Mouse (Mus musculus): ENCODE measurements around the gene Gm34653. TPM values are rescaled to one million over a fixed set of nuclear protein-coding genes. Genes with fewer than 3 reads are reported as not detected.

Gm34653 gene
- polyA plus RNA-seq, 1 experiment, result not detected

GRCm38 (mm10) chr2:34874271-34874670 is 41.5 kb downstream of the Gm34653 start, which contains the start of gene Cutal:
Gene Cutal (plus strand): TSS chr2:34874396.
- peaks cover 5% of the 10 kb centered on the region for H3K4me1 ChIP-seq (ENCODE audit: control insufficient read depth, insufficient read depth, low read length)
- no peak for TF ChIP-seq POLR2A (IDR thresholded peaks at IDR 0.05; ENCODE audit: control insufficient read depth, low read depth, low read length)
- TF ChIP-seq CTCF (IDR thresholded peaks at IDR 0.05; ENCODE audit: control insufficient read depth, insufficient read depth, insufficient replicate concordance, low read depth, low read length), result no peak
- no peaks in the 10 kb centered on the region for H3K27me3 ChIP-seq (ENCODE audit: control insufficient read depth, insufficient read depth, low read length)
- peak within 1 kb of the TSS; percentile 3; the same call in 1 of the 2 replicates for H3K4me3 ChIP-seq (ENCODE audit: control insufficient read depth, low read depth, low read length)
- no peak within 1 kb of the TSS for H3K27ac ChIP-seq (ENCODE audit: control insufficient read depth, insufficient read depth, low read depth, low read length)
- no peaks in the 10 kb centered on the region for H3K36me3 ChIP-seq (ENCODE audit: control insufficient read depth, insufficient read depth, low read length)

DNA sequence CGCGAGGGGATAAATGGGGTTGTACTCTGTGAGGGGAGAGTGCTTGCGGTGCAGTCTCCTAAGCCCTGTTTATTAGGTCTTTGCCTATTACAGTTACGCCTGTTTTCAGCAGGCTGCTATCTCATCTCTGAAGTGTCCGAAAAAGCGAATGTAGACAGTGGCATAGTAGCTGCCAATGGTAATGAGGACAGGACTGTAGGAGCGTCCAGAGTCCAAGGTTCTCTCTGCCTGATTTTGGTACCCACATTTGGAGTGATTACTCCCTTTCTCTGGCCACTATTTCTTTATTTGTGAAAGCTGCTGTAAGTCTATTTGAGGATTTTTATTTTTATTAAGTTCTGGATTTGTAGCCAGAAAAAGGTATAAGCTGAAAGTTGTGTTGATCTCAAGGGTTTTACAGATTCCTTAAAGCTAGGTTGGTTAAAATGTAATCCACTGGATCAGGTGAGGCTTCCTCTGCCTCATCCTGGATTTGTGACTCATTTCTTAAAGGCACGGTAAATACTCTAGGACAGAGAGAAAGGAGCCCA is 42.1 kb downstream of the Gm34653 start, which contains the start of gene Psmd5:
Gene Psmd5 (minus strand): TSS at position 153 of the 530 bp plus-strand sequence.
- TF ChIP-seq POLR2A (IDR thresholded peaks at IDR 0.05; ENCODE audit: control insufficient read depth, low read depth, low read length) (no peak), CTCF (IDR thresholded peaks at IDR 0.05; ENCODE audit: control insufficient read depth, insufficient read depth, insufficient replicate concordance, low read depth, low read length) (no peak)
- H3K27ac ChIP-seq (ENCODE audit: control insufficient read depth, insufficient read depth, low read depth, low read length), result no peak within 1 kb of the TSS
- peaks cover 5% of the 10 kb centered on the region for H3K4me1 ChIP-seq (ENCODE audit: control insufficient read depth, insufficient read depth, low read length)
- no peaks in the 10 kb centered on the region for H3K27me3 ChIP-seq (ENCODE audit: control insufficient read depth, insufficient read depth, low read length)
- H3K4me3 ChIP-seq (ENCODE audit: control insufficient read depth, low read depth, low read length), result peak within 1 kb of the TSS; percentile 3; the same call in 1 of the 2 replicates
- H3K36me3 ChIP-seq (ENCODE audit: control insufficient read depth, insufficient read depth, low read length), result no peaks in the 10 kb centered on the region

DNA sequence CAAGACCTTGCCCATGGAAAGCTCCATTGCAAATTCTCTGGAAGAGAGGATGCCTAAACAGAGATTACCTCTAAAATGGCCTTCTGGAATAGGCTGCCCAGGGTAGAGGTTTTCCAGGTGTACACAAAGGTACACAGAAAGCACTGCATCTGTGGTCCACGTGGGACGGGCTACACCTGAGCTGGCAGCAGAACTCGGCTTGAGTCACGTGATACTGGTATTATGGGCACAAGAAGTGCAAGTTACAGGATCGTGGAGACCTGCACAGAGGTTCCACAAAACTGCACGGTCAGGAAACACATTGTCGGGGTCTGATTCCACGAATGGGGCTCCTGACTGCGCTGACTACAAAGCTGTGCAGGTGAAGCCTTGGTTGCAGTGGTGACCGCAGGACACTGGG is 47.2 kb downstream of the Gm34653 start:
- H3K27ac ChIP-seq (ENCODE audit: control insufficient read depth, insufficient read depth, low read depth, low read length), result no peak overlapping the region
- H3K36me3 ChIP-seq (ENCODE audit: control insufficient read depth, insufficient read depth, low read length), result no peaks in the 10 kb centered on the region
- no peak overlapping the region for H3K4me3 ChIP-seq (ENCODE audit: control insufficient read depth, low read depth, low read length)
- no peaks in the 10 kb centered on the region for H3K27me3 ChIP-seq (ENCODE audit: control insufficient read depth, insufficient read depth, low read length)
- H3K4me1 ChIP-seq (ENCODE audit: control insufficient read depth, insufficient read depth, low read length), result no peaks in the 10 kb centered on the region
- TF ChIP-seq CTCF (IDR thresholded peaks at IDR 0.05; ENCODE audit: control insufficient read depth, insufficient read depth, insufficient replicate concordance, low read depth, low read length) (no peak), POLR2A (IDR thresholded peaks at IDR 0.05; ENCODE audit: control insufficient read depth, low read depth, low read length) (no peak)

DNA sequence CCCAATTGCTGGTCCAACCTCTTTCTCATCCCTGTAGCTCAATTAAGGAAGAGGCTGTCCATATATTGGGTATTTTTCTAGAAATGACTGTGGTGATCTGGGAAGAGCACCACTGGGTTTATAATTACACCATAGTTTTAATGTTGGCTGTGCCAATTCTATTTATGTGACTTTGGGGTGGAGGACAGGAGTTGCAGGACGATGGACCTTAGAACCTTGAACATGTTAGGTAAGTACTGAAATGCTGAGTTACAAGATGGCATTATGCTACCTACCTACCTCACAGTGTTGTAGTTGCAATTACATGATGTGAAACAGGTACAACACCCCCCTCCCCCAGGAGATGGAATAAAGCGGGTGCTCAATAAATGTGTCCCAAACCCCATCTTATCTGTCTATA is 50.0 kb downstream of the Gm34653 start:
- no peaks in the 10 kb centered on the region; the same call in 1 of the 2 replicates for H3K4me1 ChIP-seq (ENCODE audit: control insufficient read depth, insufficient read depth, low read length)
- no peak overlapping the region for H3K27ac ChIP-seq (ENCODE audit: control insufficient read depth, insufficient read depth, low read depth, low read length)

DNA sequence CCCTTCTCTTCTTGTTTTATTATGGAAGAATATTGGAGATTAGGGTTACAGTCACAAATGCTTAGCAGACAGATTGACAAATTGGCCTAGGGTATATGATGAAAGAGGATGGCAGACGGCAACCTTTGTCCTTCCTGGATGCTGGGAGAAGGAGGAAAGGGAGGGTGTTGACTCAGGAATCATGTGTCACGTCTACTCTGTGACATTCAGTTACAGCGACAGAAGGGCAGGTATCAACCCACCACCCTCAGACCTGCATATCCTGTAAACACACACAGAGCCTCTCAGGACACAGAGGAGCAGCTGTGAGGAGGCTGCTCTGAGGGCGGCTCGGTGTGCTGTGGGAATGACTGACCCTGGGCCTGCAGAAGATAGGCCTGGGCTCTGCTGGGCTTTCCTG is 50.4 kb downstream of the Gm34653 start:
- Histone ChIP-seq H3K36me3 (ENCODE audit: control insufficient read depth, insufficient read depth, low read length) (no peaks in the 10 kb centered on the region), H3K4me3 (ENCODE audit: control insufficient read depth, low read depth, low read length) (no peak overlapping the region), H3K4me1 (ENCODE audit: control insufficient read depth, insufficient read depth, low read length) (no peaks in the 10 kb centered on the region; the same call in 1 of the 2 replicates), H3K27ac (ENCODE audit: control insufficient read depth, insufficient read depth, low read depth, low read length) (no peak overlapping the region), H3K27me3 (ENCODE audit: control insufficient read depth, insufficient read depth, low read length) (no peaks in the 10 kb centered on the region)
- TF ChIP-seq POLR2A (IDR thresholded peaks at IDR 0.05; ENCODE audit: control insufficient read depth, low read depth, low read length), result no peak
- TF ChIP-seq CTCF (IDR thresholded peaks at IDR 0.05; ENCODE audit: control insufficient read depth, insufficient read depth, insufficient replicate concordance, low read depth, low read length), result no peak

More for the DNA sequence above, 50.0 kb downstream of the Gm34653 start:
- TF ChIP-seq CTCF (IDR thresholded peaks at IDR 0.05; ENCODE audit: control insufficient read depth, insufficient read depth, insufficient replicate concordance, low read depth, low read length) (no peak), POLR2A (IDR thresholded peaks at IDR 0.05; ENCODE audit: control insufficient read depth, low read depth, low read length) (no peak)
- no peak overlapping the region for H3K4me3 ChIP-seq (ENCODE audit: control insufficient read depth, low read depth, low read length)
- no peaks in the 10 kb centered on the region for H3K36me3 ChIP-seq (ENCODE audit: control insufficient read depth, insufficient read depth, low read length)
- H3K27me3 ChIP-seq (ENCODE audit: control insufficient read depth, insufficient read depth, low read length), result no peaks in the 10 kb centered on the region

DNA sequence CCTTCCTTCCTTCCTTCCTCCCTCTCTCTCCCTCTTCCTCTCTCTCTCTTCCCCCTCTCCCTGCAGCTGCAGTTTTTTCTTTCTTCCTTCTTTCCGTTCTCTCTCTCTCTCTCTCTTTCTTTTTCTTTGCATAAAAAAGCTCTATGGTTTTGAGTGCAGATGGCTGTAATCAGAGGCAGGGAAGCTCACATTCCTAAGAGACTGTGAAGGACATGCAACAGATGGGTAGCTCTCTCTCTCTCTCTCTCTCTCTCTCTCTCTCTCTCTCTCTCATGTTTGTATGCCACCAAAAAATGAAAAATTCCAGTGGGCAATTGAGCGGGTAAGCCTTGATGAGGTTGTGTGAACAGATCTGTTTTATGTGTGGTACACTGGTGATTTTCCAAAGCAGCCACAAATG is 51.4 kb downstream of the Gm34653 start:
- Histone ChIP-seq H3K36me3 (ENCODE audit: control insufficient read depth, insufficient read depth, low read length) (no peaks in the 10 kb centered on the region), H3K4me1 (ENCODE audit: control insufficient read depth, insufficient read depth, low read length) (no peaks in the 10 kb centered on the region; the same call in 1 of the 2 replicates), H3K27me3 (ENCODE audit: control insufficient read depth, insufficient read depth, low read length) (no peaks in the 10 kb centered on the region), H3K27ac (ENCODE audit: control insufficient read depth, insufficient read depth, low read depth, low read length) (no peak overlapping the region), H3K4me3 (ENCODE audit: control insufficient read depth, low read depth, low read length) (no peak overlapping the region)
- TF ChIP-seq POLR2A (IDR thresholded peaks at IDR 0.05; ENCODE audit: control insufficient read depth, low read depth, low read length), result no peak
- no peak for TF ChIP-seq CTCF (IDR thresholded peaks at IDR 0.05; ENCODE audit: control insufficient read depth, insufficient read depth, insufficient replicate concordance, low read depth, low read length)

Other genes starting within 250 kb of the Gm34653 start
- gene Gapvd1, start 77.8 kb upstream of the Gm34653 start, polyA plus RNA-seq (2012; rRNA removed), result 19.0 and 19.2 TPM in 2 replicates
- 587 and 750 TPM in 2 replicates for gene Hspa5, start 61.0 kb upstream of the Gm34653 start, polyA plus RNA-seq (2012; rRNA removed)
- 431 and 458 TPM in 2 replicates for gene Rabepk, start 33.1 kb upstream of the Gm34653 start, polyA plus RNA-seq (2012; rRNA removed)
- 13.0 and 14.9 TPM in 2 replicates for gene Fbxw2, start 6.7 kb upstream of the Gm34653 start, polyA plus RNA-seq (2012; rRNA removed)
- gene Cutal, start 41.4 kb downstream of the Gm34653 start, polyA plus RNA-seq (2012; rRNA removed), result 0.12 and 3.8 TPM in 2 replicates
- 7.3 and 8.0 TPM in 2 replicates for gene Psmd5, start 42.0 kb downstream of the Gm34653 start, polyA plus RNA-seq (2012; rRNA removed)
- 0.21 and 0.91 TPM in 2 replicates for gene Phf19, start 81.0 kb downstream of the Gm34653 start, polyA plus RNA-seq (2012; rRNA removed)
- gene Traf1, start 128.8 kb downstream of the Gm34653 start, polyA plus RNA-seq (2012; rRNA removed), result 6.5 and 9.4 TPM in 2 replicates
- 0.25 and 1.3 TPM in 2 replicates for gene Hc, start 228.4 kb downstream of the Gm34653 start, polyA plus RNA-seq (2012; rRNA removed)

Measured in testis, adult 2 months (tissue).